Mouse (Mus musculus) monocyte, adult 5-6 weeks (primary cell): Measurements from ENCODE around the gene Cdc42ep3. TPM values are rescaled to one million over a fixed set of nuclear protein-coding genes. Genes with fewer than 3 reads are reported as not detected.

ENCODE experiments used
- ATAC-seq: fragments of 153-309, 156-312 bp; replicated peaks from 2 replicates; pipeline ENCODE4 v1.8.0; 2017; ENCODE audit warnings: mild to moderate bottlenecking; ENCODE audit not compliant: low TSS enrichment, insufficient number of reproducible peaks, severe bottlenecking, poor library complexity, low FRiP score
- total RNA-seq: library from RNA; stranded (forward); fragments of 200-1000, 200-491, 200-594 nt; gene quantifications from 3 replicates; pipeline ENCODE4 v1.2.3, GENCODE M21; 2017

Cdc42ep3 gene
- total RNA-seq, 1 experiment from 2014 or later = 123 TPM

DNA sequence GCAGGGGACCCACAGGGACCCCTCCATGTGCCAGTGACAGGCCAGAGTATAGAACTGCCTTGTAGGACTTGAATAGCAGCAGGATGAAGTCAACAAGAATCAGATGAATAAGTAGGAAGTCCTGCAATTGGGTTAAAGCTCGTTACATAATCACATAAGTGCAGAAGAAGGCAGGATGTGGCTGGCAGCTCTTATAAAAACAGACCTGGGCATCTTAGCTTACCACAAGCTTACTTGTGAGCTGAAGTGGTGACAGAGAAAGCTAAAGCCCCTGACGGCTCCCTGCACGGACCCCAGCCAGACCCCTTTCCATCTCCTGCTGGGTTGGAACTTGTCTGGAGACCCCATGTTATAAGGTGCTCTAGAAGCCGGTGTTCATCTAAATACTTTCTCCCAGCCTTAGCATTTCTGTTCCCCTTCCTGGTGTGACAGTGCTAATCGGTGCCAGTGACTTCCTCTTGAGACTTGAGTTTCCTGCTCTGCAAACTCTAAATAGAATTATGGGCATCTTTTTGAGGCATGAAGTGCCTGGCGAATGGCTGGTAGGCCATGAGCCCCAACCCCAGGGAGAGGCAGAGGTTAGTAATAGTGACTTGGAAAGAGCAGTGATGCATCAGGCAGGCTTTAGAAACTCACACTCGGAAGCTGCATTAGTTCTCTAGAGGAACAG, 6.8 kb downstream of the Cdc42ep3 start:
- peak; percentile 56 for ATAC-seq

DNA sequence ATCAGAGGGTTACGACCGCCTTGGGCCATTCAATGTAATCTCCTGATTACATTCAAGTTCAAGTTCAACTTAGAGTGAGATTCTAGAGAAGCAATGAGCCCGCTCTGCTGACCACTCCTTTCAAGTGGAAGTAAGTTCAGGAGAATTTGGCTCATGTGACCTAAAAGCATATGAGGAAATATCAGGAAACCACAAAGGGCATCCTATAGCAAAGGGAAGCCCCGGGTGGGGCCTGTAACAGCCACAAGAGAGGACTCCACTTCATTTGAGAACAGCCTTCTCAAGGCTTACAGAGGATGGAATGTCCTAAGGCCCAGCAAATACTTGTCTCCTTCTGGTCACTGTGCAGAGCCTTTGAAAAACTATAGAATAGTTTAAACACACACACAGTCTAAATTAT, 7.6 kb downstream of the Cdc42ep3 start:
- peak; percentile 72 for ATAC-seq

DNA sequence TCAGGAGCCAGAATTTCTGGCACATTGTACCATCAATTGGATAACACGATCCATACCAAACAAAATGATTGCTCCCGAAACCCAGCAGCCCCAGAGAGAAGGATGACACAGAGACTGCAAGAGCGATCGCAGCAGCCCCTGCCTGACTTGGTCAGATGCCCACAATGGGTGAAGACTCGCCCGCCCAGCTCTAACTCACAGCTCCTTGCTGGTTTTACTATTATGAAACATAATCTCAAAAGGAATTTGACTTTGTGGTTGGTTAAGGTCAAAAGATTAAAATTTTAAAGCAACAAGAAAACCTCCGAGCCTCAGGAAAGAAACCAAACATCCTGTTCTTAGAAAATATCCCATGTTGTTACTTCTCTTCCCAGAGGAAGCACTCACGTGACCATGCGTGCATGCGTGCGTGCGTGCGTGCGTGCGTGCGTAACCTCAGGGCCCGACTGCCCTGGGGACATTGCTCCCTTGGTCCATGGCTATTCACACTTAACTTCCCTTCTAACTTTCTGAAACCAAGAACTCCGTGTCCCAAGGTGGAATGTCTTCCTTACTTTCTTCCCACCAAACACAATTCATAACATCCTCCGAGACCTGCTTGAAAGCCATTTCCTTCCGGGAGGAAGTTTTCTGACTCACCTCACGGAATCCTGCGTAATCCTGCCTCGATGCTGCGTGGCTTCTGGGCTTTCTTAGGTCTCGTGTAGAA, 9.7 kb downstream of the Cdc42ep3 start:
- ATAC-seq = no peak

DNA sequence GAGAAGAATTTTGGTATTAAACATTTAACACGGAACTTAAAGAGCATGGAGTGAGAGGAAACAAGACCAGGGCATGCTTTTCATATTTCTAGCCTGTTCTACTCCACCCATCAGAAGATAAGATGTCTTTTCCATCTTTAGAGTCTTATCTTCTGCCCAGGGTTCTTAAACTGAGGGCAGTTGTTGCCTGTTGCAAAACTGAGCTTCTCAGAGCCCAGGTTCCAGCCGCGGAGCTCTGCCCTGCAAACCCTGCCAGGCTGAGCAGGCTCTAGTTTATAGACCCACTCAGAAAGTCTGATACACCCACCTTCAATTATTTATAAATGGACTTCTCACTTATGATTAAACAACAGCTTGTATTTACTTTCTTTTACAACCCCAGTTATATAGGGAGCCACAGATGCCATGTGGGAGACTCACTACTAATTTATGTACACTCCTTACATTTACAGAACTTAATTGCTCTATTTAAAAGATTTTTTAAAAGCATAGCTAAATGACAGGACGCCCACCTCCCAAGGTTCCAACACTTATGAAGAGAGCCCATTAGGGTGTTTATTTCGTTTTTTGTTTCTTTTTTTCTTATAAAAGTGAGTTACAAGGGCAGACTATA, 11.5 kb downstream of the Cdc42ep3 start:
- no peak for ATAC-seq

DNA sequence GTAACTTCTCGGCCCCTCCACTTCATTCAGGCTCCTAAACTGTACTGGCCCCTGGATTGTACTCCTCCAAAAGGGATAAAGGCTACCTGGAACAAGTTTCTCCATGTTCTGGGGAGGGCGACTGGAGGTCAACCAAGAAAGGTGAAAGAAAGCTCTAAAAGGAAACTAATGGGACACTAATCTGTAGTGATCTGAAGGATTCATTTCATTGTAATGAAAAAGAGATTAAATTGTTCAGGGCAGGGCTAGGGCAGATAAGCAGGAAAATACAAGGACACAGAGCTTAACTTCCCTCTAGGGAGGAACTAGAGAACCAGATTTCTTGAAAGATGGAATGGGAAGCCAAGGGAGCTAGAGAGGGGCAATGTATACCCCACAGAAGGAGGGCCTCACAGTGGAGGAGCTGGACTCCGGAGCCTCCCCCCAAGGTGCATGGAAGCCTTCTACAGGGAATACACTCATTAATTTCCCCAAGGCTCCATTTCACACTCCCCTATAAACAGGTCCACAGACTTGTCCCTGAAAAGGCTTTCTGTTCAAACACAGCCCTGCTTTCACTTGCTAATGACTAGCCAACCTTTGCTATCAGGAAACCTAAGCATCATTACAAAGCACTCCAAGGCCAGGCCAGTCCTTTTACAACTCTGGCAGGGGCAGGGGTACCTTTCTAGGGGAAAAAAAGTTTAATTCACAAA, 12.1 kb downstream of the Cdc42ep3 start:
- ATAC-seq = no peak

DNA sequence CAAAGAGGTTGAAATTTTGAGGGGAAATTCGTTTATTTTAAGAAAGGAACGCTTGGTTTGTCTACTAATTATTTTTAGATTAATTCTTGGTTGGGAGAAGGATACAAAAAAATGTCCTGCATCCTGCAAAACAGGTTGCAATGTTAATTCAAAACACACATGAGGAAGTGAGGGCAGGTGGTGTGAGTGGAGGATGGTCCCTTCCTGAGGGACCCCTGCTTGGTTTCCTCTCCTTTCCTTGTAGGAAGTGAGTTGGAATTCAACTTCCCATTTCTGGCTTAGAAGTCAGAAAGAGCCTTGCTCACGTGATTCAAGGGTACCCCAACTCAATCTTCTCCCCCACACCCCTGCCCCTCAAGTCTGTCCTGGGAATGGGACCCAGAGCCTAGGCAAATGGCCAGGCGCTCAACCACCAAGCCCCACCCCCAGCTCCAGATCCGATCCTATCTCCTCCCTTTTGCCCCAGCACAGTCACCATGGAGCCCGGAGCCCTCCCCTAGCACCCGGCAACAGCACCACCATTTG, 12.9 kb downstream of the Cdc42ep3 start:
- no peak for ATAC-seq

DNA sequence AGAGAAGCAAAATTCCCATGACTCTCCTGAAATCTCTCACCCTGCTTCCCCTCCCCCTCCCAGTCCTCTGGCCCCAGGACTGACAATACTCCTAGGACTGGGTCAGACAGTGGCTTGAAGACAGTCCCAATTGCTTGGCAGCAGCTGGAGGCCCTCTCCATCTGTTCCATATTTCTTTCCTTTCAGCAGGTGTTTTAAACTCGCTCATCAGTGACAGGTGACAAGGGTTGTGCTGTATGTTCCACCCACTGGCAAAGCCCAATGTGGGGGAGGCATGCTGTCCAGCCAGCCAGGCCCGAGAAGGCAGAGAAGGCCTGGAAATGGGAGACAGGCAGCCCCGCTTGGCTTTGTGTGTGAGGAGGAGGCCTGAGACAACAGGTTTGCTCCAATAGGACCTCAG, 17.4 kb downstream of the Cdc42ep3 start:
- no peak for ATAC-seq

DNA sequence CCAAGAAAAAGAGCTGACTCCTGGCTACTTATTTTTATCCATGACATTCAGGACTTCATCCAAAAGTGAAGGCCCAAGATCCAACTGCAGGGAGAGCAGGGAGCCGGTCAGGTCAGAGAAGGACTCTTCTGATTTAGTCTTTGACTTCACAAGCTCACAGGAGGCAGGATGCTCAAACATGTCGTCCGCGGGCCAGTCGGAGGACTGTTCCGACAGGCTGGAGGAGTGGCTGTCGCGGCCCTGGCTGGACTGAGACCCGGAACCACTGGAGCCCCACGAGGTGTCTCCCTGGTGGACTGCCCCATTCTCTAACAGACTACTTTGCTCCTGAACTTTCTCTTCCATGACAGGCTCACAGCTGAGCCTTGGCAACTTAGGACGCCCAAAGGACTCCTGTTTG, 20.2 kb downstream of the Cdc42ep3 start:
- ATAC-seq = no peak

DNA sequence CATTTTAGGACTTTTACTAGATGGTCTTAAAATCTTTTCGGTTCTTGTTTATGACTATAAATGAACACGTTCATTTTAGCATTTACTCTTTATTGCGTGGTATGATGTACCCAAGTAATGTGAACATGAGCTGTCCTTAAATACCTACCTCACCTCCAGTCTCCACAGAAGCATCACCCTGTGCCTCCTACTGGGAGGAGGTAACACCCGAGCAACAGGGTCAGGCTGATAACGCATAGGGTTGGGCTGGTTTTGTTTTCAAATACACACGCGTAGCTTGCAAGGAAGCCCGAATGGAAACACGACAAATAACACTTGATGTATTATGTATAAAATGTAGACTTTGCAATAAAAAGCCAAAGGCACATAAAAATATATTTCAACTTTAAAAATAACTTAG, 21.2 kb downstream of the Cdc42ep3 start:
- ATAC-seq = no peak

DNA sequence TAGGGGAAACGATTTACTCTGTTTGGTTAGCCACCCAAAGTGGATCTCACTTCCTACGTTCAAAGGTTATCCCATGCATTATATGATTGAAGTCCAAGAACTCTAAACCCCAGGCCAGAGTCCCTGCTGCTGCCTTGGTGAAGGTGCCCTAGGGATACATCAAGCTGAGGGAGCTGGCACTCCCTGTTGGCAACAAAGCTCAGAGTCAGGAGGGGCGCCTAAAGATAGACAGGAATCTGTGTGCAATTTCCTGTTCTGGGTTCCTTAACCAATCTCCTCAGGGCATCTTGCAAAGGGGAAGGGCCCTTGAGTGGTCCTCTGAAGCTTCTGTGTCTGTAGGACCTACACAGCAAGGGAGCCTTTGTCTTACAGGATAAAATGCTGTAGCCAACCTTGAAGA, 22.0 kb downstream of the Cdc42ep3 start:
- ATAC-seq = no peak; the same call in 1 of the 2 replicates

DNA sequence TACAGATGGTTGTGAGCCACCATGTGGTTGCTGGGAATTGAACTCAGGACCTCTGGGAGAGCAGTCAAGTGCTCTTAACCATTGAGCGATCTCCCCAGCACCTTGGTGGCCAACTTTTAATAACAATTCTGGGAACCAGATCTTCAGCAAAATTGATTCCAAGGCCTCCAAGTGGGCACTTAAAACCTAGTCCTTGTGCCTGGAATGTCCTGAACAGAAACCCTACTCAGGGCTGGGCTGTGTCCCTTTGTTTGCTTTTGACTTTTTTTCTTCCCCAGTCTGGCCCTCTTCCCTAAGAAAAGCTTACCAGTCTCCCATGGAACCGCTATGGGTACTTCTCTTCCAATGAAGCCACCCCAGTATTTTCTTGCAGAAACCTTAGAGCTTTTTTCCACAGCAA, 24.5 kb downstream of the Cdc42ep3 start:
- no peak for ATAC-seq

DNA sequence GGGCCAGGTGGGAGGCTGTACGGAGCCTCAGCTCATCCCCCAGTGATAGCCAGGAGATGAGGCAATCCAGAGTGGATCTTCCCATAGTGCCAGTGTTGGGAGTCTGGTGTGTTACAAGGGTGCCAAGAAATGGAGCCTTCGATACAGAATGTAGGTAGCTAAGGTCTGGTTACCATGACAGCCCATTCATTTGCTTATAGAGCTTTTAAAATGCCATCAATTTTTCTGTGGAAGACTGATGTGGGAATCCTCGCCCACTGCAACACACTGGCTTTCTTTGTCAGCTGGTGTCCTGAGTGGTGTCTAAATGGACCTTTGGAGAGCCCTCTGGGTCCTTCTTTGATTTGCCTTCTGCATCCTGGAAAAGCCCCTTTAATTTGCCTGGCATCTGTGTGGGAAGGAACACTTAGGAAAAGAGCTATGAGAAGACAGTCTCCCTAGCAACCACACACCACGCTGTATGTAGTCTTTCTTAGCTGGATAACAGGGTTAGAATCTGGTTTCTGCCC, 28.0 kb downstream of the Cdc42ep3 start:
- no peak for ATAC-seq

DNA sequence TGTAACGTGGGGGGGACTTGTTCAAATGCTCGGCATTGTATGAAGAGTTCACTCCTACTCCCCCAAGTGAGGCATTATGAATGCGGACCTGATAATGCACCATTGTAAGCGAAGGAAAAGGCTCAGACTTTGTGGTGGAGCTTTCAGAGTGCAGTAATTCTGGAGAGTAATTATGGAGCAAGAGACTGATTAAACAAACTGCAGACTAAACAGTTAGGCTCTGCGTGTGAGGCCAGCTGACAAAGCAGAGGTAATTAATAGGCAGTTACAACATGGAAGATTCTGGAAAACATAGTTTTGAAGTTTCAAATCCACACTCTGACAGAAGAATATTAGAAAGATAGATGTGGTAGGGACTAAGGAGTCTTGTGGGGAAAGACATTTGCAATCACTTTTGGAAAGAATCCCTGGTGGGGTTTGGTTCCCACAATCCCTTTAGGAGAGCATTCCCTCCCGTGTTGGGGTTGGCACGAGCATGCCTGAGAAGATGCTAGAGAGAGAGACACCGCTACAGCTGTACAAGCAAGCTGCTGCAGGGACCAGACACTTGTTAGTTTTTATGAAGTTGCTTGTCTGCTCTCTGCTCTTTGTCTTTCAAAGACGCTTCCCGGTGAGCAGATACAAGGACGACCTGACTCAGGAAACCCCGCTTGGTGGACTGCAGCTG, 37.7 kb downstream of the Cdc42ep3 start:
- ATAC-seq = no peak

DNA sequence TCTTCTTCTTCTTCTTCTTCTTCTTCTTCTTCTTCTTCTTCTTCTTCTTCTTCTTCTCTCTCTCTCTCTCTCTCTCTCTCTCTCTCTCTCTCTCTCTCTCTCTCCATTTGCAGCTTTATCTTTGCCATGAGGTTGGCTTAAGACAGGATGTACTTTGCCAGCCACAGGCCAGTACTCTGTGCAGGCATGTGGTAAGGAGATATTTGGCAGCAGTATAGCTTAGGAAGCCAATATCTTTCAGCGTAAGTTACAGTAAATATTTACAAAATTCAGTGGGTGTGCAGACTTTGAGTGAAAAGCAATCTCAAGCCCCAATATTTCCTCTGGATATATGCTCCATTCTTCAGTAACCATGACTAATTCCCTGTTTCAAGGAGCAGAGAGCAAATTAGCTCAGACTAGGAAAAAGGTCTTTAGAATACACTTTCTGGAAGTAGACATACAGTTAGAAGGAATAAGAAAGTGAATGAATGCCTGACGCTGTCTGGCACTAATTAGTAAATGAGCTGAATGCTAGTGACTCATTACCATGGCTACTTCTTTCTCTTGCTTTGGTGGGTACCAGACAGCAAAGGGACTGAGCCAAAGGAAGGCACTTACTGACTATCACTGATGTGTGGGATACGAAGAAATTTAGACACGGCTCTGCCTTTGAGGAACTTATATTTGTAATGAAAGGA, 39.3 kb downstream of the Cdc42ep3 start:
- no peak for ATAC-seq

DNA sequence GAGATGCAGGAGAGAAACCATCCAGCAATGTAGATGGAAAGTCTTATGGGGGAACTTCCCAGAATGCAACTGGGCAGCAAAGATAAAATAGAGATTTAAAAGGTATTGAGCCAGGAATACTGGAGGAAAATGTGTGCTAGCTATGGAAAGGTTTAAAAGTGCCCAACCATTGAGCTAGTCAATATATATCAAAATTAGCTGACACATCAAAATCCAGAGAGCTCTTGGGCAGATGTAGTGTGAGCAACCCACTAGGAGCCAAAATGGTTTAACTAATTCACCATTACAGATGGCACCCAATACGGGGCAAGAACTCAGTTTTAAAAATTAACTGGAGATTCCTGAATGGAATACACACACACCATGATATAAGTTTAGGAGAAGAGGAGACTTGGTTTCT, 44.4 kb downstream of the Cdc42ep3 start:
- no peak for ATAC-seq

DNA sequence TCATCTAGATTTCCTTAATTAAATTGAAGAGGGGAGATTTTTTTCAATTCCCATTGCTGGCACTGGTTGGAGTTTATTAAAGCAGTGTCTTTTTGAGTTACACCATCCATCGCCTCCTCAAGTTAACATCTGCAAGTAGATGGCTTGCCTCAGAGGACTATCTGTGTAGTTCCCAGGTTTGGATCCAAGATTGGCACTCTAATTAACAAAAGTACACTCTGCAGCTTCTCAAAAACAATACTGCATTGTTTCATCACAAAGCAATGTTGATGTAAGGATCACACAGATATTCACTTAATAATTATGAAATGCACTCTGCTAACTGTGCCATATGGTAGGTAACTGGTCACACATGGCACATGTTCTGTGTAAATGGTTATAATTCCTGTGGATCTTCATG, 45.4 kb downstream of the Cdc42ep3 start:
- no peak for ATAC-seq

DNA sequence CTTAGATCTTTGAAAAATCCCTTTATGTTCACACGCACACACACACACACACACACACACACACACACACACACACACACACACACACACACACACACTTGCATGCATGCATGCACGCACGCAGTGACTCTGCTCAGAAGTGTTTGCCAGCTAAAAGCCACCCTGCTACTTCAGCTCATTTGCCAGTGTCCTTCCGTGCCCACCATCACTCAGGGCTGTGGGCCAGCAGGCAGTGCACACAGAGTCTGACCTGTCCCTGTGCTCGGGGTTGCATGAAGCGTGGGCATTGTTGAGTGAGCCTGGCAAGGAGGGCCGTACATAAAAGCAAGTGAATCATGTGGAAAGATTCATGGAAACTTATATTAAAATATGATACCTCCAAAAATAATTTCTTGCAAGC, 49.2 kb downstream of the Cdc42ep3 start:
- no peak for ATAC-seq
